Mouse (Mus musculus) heart, postnatal 0 days (tissue): ENCODE results near the gene Srf. TPM values are rescaled to one million over a fixed set of nuclear protein-coding genes. Genes with fewer than 3 reads are reported as not detected.

ENCODE experiments used
- ATAC-seq: fragments of 200-750 bp; cut with Nextera tagmentation; 2 replicates; pipeline ENCODE4 v1.8.0; 2017; ENCODE audit warnings: low read depth, moderate number of reproducible peaks, moderate library complexity; ENCODE audit not compliant: insufficient read depth
- DNase-seq: peaks from one replicate; pipeline ENCODE4 v3.0.0-alpha.2; 2016; ENCODE audit warnings: low spot score
- H3K27ac ChIP-seq: fragments of 300-500 bp; sonication (generic); 2 replicates; pipeline ENCODE4 v1.5.1; 2014; ENCODE audit warnings: low read depth, mild to moderate bottlenecking
- H3K27me3 ChIP-seq: fragments of 300-500 bp; sonication (generic); 2 replicates; pipeline ENCODE4 v1.6.1; 2014; ENCODE audit warnings: low read length, mixed read lengths; ENCODE audit not compliant: control insufficient read depth, insufficient read depth
- H3K36me3 ChIP-seq: fragments of 300-500 bp; sonication (generic); replicated peaks from 2 replicates; pipeline ENCODE4 v1.6.1; 2014; ENCODE audit warnings: low read length, mixed read lengths; ENCODE audit not compliant: control insufficient read depth, insufficient read depth
- H3K4me1 ChIP-seq: fragments of 300-500 bp; sonication (generic); 2 replicates; pipeline ENCODE4 v1.6.1; 2014; ENCODE audit warnings: antibody characterized with exemption; ENCODE audit not compliant: control insufficient read depth, insufficient read depth
- H3K4me2 ChIP-seq: fragments of 300-500 bp; sonication (generic); 2 replicates; pipeline ENCODE4 v1.6.1; 2014; ENCODE audit warnings: low read depth, mild to moderate bottlenecking, low read length, moderate library complexity
- H3K4me3 ChIP-seq: fragments of 300-500 bp; sonication (generic); 2 replicates; pipeline ENCODE4 v1.5.1; 2014; ENCODE audit warnings: low read depth, low read length
- H3K9ac ChIP-seq: fragments of 300-500 bp; sonication (generic); replicated peaks from 2 replicates; pipeline ENCODE4 v1.6.1; 2014; ENCODE audit warnings: low read depth, low read length, mixed read lengths
- H3K9me3 ChIP-seq: fragments of 300-500 bp; sonication (generic); replicated peaks from 2 replicates; pipeline ENCODE4 v1.6.1; 2016; ENCODE audit warnings: low read length; ENCODE audit not compliant: control insufficient read depth
- CTCF ChIP-seq: IDR thresholded peaks from 2 replicates; pipeline ENCODE4 v1.5.1; 2016; ENCODE audit warnings: antibody characterized with exemption, control low read depth, low read depth
- EP300 ChIP-seq: IDR thresholded peaks from 2 replicates; pipeline ENCODE4 v1.6.1; 2016; ENCODE audit warnings: antibody characterized with exemption, low read depth
- WGBS: fragments of 180-500 bp; shearing (Covaris S2); extraction: QIAGEN DNeasy Blood & Tissue Kit; methylation state at CpG from one replicate; pipeline ENCODE4 v1.1.7; 2014; 5-methylcytosine and 5-hydroxymethylcytosine counted together
- polyA plus RNA-seq: library from polyadenylated mRNA; unstranded; fragments of >200 nt; fragmentation: Nextera tagmentation; extraction: Ambion mirVana; gene quantifications from 2 replicates; pipeline ENCODE4 v1.2.1, GENCODE M21; 2015
- total RNA-seq: library from RNA; depleted of rRNA; stranded (reverse); fragments of >200 nt; gene quantifications from 2 replicates; pipeline ENCODE4 v1.2.3, GENCODE M21; 2014; ENCODE audit warnings: low replicate concordance

The Srf gene
- total and polyA plus RNA-seq, 2 experiments from 2014 or later, result 8.8 to 192 TPM

- Histone ChIP-seq H3K9me3 (no peaks in the 10 kb centered on the region), H3K27ac (no peak overlapping the region)
- 19% methylated on average over 25 of the region's 25 CpGs for WGBS
Observed at GRCm38 (mm10) chr17:46520385-46520979, 35.5 kb downstream of the Srf start.

DNA sequence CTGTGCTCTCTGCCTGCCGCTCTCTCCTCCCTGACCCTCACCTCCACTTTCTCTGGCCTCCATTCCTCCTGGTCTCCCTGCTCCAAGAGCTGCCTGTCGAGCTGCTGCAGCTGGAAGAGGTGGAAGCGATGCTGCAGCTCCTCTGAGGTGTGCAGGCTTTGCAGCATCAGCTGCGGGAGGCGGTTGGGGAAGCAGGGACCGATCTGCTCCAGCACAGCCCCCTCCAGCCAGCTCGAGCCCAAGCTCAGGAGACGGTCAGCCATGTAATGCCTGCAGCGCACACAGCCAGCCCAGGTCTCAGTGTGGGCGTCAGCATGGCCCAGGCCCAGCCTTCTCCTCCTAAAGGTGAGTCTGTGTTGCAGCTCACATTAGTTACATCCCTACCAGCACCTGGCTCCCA lies 36.0 kb downstream of the Srf start:
- 73% methylated on average over 10 of the region's 10 CpGs for WGBS
- H3K27me3 ChIP-seq, result 0 out of 2 replicates have a peak, but pooled peaks cover 8% of the 10 kb centered on the region
- ATAC-seq, result no peak
- no peaks in the 10 kb centered on the region for H3K9me3 ChIP-seq
- no peaks in the 10 kb centered on the region for H3K4me1 ChIP-seq
- no peaks in the 10 kb centered on the region for H3K36me3 ChIP-seq
- peak overlapping the region; percentile 47 for H3K4me2 ChIP-seq
- TF ChIP-seq CTCF (no peak), EP300 (no peak)
- no peak overlapping the region for H3K9ac ChIP-seq
- no peak for DNase-seq
- H3K4me3 ChIP-seq, result 0 out of 2 replicates have a peak overlapping the region, but pooled peaks have one; percentile 13
- no peak overlapping the region for H3K27ac ChIP-seq

More at GRCm38 (mm10) chr17:46520385-46520979, 35.5 kb downstream of the Srf start:
- Histone ChIP-seq H3K27me3 (0 out of 2 replicates have a peak, but pooled peaks cover 8% of the 10 kb centered on the region), H3K4me2 (peak overlapping the region; percentile 47), H3K4me1 (no peaks in the 10 kb centered on the region), H3K36me3 (no peaks in the 10 kb centered on the region), H3K4me3 (peak overlapping the region; percentile 13), H3K9ac (peak overlapping the region; percentile 17; the same call in 1 of the 2 replicates)
- peak; percentile 66 for ATAC-seq
- DNase-seq, result peak; percentile 37
- no peak for TF ChIP-seq EP300
- TF ChIP-seq CTCF, result no peak

- 67% methylated on average over 2 of the region's 2 CpGs for WGBS
- H3K4me1 ChIP-seq, result no peaks in the 10 kb centered on the region
- H3K9ac ChIP-seq, result no peak overlapping the region
- H3K27ac ChIP-seq, result no peak overlapping the region
- H3K36me3 ChIP-seq, result no peaks in the 10 kb centered on the region
- H3K27me3 ChIP-seq, result no peaks in the 10 kb centered on the region
- no peaks in the 10 kb centered on the region for H3K9me3 ChIP-seq
- no peak overlapping the region for H3K4me2 ChIP-seq
- ATAC-seq (peak; percentile 47; the same call in 1 of the 2 replicates), DNase-seq (no peak)
- no peak for TF ChIP-seq CTCF
- H3K4me3 ChIP-seq, result no peak overlapping the region
Observed at GRCm38 (mm10) chr17:46513329-46513728, 42.6 kb downstream of the Srf start.

DNA sequence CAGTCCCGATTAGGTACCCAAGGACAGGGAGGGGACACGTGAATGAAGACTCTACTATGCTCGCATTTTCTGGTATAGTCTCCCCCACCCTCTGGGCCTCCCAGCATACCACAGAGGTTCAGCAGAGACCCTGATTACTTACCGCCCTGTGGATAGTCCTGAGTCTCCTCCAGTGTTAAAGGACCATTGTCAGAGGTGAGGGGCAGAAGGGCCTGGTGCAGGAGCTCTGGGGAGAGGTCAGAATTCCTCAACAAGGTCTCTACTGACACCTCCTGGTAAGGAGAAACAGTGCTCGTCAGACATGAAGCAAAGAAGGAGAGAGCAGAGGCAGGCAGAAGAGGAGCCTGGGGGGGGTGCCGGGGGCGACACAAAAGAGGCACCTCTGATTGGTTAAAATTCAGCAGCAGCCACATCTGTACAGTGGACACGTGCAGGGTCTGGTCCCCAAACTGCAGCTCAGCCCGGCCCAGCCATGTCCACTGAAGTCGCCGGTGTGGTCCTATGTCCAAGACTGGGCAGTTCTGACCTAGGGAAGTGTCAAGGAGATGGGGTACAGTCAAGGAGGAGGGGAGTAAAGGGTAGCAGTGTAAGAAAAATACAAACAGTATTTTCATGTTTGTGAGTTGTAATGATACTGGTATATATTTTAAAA lies 44.8 kb downstream of the Srf start:
- peak; percentile 64; the same call in 1 of the 2 replicates for ATAC-seq

DNA sequence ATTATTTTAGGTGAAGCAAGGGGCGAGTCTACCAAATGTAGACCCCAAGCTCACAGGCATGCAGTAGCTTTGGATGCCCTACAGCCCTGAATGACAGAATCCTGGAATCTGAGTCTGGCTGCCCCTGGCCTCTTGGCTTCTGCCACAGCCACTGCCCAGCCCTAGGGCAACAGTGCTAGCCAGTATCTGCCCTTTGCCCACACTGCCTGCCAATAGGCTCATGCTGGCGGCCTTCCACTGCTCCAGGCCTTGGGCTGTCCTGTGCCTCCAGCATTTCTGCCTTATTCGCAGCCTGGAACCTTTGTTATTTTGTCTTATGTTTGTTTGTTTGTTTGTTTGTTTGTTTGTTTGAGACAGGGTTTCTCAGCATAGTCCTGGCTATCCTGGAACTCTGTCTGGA lies 50.4 kb downstream of the Srf start:
- no peak for DNase-seq
- WGBS, result 86% methylated on average over 3 of the region's 3 CpGs
- no peaks in the 10 kb centered on the region for H3K36me3 ChIP-seq
- no peak overlapping the region for H3K4me2 ChIP-seq
- no peaks in the 10 kb centered on the region for H3K27me3 ChIP-seq
- no peaks in the 10 kb centered on the region for H3K9me3 ChIP-seq
- H3K4me1 ChIP-seq, result no peaks in the 10 kb centered on the region
- no peak overlapping the region for H3K27ac ChIP-seq
- H3K9ac ChIP-seq, result no peak overlapping the region
- TF ChIP-seq CTCF, result no peak
- no peak for TF ChIP-seq EP300
- no peak for ATAC-seq
- H3K4me3 ChIP-seq, result no peak overlapping the region

More for the DNA sequence above, 44.8 kb downstream of the Srf start:
- 54% methylated on average over 11 of the region's 11 CpGs for WGBS
- Histone ChIP-seq H3K4me1 (no peaks in the 10 kb centered on the region), H3K9me3 (no peaks in the 10 kb centered on the region), H3K36me3 (no peaks in the 10 kb centered on the region), H3K9ac (no peak overlapping the region), H3K27me3 (no peaks in the 10 kb centered on the region), H3K27ac (no peak overlapping the region), H3K4me3 (no peak overlapping the region), H3K4me2 (no peak overlapping the region)
- TF ChIP-seq CTCF (peak; percentile 76), EP300 (no peak)
- peak; percentile 50 for DNase-seq
